Mouse (Mus musculus) ES-E14 (cell line): ENCODE measurements around the gene Mrps27.

ENCODE experiments used
- CHD2 ChIP-seq: IDR thresholded peaks from 2 replicates; pipeline ENCODE4 v1.6.1; 2014; ENCODE audit warnings: mild to moderate bottlenecking, low read depth, low read length, inconsistent platforms
- HCFC1 ChIP-seq: IDR thresholded peaks from 2 replicates; pipeline ENCODE4 v1.6.1; 2012; ENCODE audit warnings: low read length, inconsistent platforms, borderline replicate concordance; ENCODE audit not compliant: insufficient read depth
- MAFK ChIP-seq: IDR thresholded peaks from 2 replicates; pipeline ENCODE4 v1.6.1; 2014; ENCODE audit warnings: mild to moderate bottlenecking, low read depth, low read length, inconsistent platforms; ENCODE audit not compliant: insufficient read depth
- ZNF384 ChIP-seq: IDR thresholded peaks from 2 replicates; pipeline ENCODE4 v1.6.1; 2012; ENCODE audit warnings: low read depth, low read length, inconsistent platforms

GRCm38 (mm10) chr13:99352758-99353489, 8.3 kb downstream of the Mrps27 start:
- no peak for TF ChIP-seq MAFK
- TF ChIP-seq HCFC1: no peak
- TF ChIP-seq CHD2: peak; percentile 70
- TF ChIP-seq ZNF384: no peak
